Mouse (Mus musculus): ENCODE results near the gene Pcdh17.

DNA sequence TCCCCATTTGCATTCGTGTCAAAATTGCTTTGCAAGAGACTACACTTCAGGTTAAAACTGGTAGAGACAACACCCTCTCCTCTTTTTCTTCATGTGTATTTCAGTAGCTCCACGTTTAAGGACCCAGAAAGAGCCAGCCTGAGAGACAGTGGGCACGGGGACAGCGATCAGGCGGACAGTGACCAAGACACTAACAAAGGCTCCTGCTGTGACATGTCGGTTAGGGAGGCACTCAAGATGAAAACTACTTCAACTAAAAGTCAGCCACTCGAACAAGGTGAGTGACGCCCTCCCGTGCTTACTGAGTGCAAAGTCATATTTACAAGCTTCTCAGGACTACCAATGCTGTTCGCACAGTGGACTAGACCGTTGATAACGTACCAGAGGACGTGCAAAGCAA lies 34.0 kb downstream of the Pcdh17 start:
- TF ChIP-seq POLR2A (IDR thresholded peaks at IDR 0.05; ENCODE audit: insufficient read depth, low read depth, low read length) (no peak), CTCF (IDR thresholded peaks at IDR 0.05; ENCODE audit: insufficient read depth, low read depth, low read length) (no peak)

All from olfactory bulb, adult 2 months (tissue).